Mouse (Mus musculus) bone marrow macrophage, adult 2 months (primary cell): ENCODE data around the gene Gm5134. TPM values are rescaled to one million over a fixed set of nuclear protein-coding genes. Genes with fewer than 3 reads are reported as not detected.

Experiments
- H3K27ac ChIP-seq: 2 replicates; pipeline ENCODE4 v1.5.1; 2012; ENCODE audit warnings: low read depth, low read length; ENCODE audit not compliant: insufficient read depth
- H3K4me1 ChIP-seq: 2 replicates; pipeline ENCODE4 v1.6.1; 2012; ENCODE audit warnings: low read length; ENCODE audit not compliant: control insufficient read depth, insufficient read depth
- H3K4me3 ChIP-seq: 2 replicates; pipeline ENCODE4 v1.5.1; 2012; ENCODE audit warnings: mild to moderate bottlenecking, low read length, moderate library complexity; ENCODE audit not compliant: insufficient read depth
- CTCF ChIP-seq: IDR thresholded peaks from 2 replicates; pipeline ENCODE4 v1.5.1; 2012; ENCODE audit warnings: low read depth, mild to moderate bottlenecking, low read length, moderate library complexity
- POLR2A ChIP-seq: IDR thresholded peaks from 2 replicates; pipeline ENCODE4 v1.6.1; 2012; ENCODE audit warnings: mild to moderate bottlenecking, low read depth, low read length, borderline replicate concordance
- polyA plus RNA-seq: library from polyadenylated mRNA; stranded (reverse); fragments of >200 nt; gene quantifications from 2 replicates; pipeline ENCODE4 v1.2.4, GENCODE M21; 2012; ENCODE audit not compliant: missing spikeins, insufficient read depth, insufficient read length

Gene Gm5134
- polyA plus RNA-seq, 1 experiment = 0.55 TPM

DNA sequence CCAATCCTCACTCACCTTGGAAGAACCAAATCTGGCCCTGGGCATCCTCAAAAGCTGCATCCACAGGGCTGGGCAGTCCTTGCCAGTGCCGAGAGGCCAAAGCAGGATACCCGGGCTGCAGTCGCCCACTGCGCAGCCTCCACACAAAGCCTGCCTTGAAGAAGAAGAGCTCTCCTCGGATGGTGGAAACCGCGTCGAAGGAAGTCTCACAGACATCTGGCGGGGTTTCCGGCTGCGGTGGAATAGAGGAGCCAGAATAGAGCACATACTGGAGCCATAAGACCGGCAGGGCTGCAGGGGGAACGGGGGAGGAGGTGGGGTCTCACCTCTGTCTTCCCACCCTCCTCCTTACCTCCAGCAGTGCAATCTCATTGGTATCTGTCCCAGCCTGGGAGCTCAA, 27.9 kb upstream of the Gm5134 start:
- no peak overlapping the region for H3K27ac ChIP-seq
- no peak overlapping the region for H3K4me3 ChIP-seq
- H3K4me1 ChIP-seq = no peaks in the 10 kb centered on the region; the same call in 1 of the 2 replicates
- TF ChIP-seq POLR2A (no peak), CTCF (no peak)

DNA sequence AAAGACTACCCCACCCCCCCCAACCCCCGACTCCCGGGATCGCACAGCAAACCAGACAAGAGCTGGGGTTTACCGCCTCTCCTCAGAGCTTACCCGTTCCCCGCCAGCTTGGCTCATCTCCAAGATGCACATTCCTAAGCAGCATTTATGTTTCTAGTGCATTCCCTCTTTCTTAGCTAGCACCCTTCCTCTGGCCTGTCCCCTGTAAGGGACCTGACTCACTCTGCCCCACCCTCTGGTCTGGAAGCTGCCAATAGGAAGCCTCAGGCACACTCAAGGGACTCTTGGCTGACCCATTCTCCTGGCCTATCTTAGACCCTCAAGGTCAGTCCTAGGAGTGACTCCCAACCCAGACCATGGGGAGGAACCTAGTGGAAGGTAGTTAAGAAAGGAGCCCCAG, 24.0 kb upstream of the Gm5134 start:
- no peak for TF ChIP-seq POLR2A
- TF ChIP-seq CTCF = no peak
- Histone ChIP-seq H3K4me1 (peaks cover 2% of the 10 kb centered on the region; the same call in 1 of the 2 replicates), H3K27ac (no peak overlapping the region), H3K4me3 (no peak overlapping the region)

DNA sequence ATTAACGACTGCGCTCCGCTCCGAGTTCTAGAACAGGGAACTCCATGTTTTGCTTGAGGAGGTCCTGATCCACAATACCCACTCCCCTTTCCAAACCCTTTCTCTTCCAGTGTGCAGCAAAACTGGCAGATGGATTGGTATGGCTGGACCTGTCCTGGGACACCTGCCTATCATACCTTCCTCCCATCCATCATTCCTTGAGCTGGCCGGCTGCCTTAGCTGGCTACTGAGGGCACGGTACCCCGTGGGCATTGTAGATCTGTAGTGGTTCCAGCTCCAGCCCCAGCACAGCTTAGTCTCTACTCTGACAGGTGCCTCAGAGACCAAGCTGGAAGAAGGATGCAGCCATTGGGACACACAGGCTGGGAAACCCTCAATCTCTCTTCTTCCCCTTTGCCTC, 23.0 kb upstream of the Gm5134 start:
- TF ChIP-seq CTCF = no peak
- no peak for TF ChIP-seq POLR2A
- H3K4me1 ChIP-seq = peaks cover 4% of the 10 kb centered on the region

DNA sequence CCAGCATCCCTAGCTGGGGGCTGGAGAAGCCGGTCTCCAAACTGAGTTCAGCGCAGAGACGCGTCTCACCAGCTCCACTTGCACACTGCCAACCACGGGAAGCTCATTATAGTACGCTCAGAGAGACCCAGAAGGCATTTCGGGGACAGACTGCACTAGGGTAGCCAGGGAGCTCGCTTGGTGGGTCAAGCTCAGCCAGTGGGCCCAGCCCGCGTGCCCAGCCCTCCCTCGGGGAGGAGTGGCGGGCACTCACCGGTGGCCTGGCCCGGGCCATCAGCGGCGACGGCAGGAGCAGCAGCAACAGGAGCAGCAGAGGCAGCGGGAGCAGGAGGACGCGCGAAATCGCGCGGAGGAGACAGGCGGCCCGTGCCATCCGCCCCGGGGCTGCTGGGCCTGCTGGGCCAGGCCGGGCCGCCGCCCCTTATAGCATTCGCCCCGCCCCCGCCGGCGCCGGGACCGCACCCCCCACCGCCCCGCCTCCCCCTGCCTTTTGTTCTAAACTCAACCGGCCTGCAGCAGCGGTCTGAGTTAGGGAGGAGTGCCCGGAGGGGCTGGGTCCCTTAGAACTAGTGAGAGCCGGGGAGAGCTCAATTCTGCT, 22.1 kb upstream of the Gm5134 start:
- Histone ChIP-seq H3K27ac (no peak overlapping the region), H3K4me1 (peaks cover 4% of the 10 kb centered on the region), H3K4me3 (peak overlapping the region; percentile 57)
- no peak for TF ChIP-seq CTCF
- TF ChIP-seq POLR2A = no peak

More for the DNA sequence above, 23.0 kb upstream of the Gm5134 start:
- Histone ChIP-seq H3K4me3 (no peak overlapping the region), H3K27ac (no peak overlapping the region)

DNA sequence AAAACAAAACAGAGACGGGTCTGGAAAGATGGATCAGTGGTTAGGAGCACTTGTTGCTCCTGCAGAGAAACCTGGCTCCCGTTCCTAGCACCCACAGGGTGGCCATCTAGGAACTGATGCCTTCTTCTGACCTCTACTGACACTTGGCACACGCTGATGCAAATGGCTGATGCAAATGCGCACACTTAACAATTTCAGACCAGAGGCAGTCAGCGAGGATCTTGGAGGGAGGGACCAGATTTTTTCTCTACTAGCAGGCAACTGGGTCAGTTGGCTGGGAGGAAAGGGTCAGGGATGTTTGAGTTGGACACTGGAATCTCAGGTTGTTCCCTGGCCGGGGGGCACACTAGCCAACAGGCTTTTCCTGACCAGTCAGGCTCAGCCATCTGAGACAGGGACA, 21.4 kb upstream of the Gm5134 start, which contains the start of gene Chchd10:
Chchd10 (plus strand) TSS at position 240 of the 400 bp plus-strand sequence.
- Histone ChIP-seq H3K4me3 (peak within 1 kb of the TSS; percentile 57), H3K27ac (no peak within 1 kb of the TSS), H3K4me1 (peaks cover 4% of the 10 kb centered on the region)
- TF ChIP-seq CTCF (no peak), POLR2A (no peak)

DNA sequence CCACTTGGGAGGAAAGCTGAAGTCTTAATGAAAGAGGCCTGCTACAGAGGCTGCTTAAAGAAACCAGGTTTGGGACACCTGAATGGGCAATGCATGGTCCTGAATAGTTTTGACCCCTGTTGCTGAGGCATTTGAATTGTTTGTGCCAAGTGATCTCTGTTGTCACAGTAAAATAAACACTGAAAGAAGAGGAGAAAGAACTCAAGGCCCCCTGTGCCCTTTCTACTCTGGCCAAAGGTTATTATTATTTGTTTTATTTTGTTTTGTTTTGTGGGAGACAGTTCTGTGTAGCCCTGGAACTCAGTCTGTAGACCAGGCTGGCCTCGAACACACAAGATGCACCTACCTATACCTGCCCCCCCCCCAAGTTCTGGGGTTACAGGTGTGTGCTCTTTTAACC, 19.3 kb upstream of the Gm5134 start:
- TF ChIP-seq CTCF = no peak
- TF ChIP-seq POLR2A = no peak
- peaks cover 4% of the 10 kb centered on the region for H3K4me1 ChIP-seq
- H3K4me3 ChIP-seq = peak overlapping the region; percentile 82; the same call in 1 of the 2 replicates
- H3K27ac ChIP-seq = no peak overlapping the region

DNA sequence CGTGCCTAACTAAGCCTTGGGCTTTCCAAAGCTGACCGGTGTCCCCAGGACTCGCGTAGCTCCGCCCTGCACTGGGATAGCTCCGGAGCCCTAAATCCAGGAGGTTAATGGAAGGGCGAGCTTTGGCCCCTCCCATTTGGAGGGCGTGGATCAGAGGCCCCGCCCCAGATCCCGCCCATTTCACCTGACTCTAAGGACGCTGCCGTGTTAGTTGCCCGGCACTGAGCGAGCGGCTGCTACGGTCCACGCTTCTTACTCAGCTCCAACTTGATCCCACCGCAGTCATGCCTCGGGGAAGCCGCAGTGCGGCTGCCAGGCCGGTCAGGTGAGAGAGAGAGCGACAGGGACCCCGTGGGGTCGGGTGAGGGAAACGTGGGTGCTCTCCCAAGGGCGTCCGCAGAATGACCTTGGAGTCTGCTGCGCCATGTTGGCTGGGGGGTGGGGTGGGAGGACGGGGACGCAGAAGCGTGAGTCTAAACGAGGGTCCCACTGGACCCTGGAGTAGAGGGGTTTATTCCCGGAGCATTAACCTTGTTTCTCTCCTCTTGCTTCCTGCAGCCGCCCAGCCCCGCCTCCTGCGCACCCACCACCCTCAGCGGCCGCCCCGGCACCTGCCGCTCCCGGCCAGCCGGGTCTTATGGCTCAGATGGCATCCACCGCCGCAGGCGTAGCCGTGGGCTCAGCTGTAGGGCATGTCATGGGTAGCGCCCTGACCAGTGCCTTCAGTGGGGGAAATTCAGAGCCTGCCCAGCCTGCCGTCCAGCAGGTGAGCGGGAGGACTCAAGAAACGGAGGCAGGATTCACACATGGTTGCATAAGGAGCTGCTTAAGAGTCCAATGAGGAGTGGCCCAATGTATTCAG, 18.4 kb upstream of the Gm5134 start, which contains the start of gene Mmp11:
Mmp11 (minus strand) TSS at position 817 of the 862 bp plus-strand sequence.
- no peak for TF ChIP-seq CTCF
- no peak for TF ChIP-seq POLR2A
- H3K4me3 ChIP-seq = peak within 1 kb of the TSS; percentile 82
- no peak within 1 kb of the TSS for H3K27ac ChIP-seq
- peaks cover 4% of the 10 kb centered on the region for H3K4me1 ChIP-seq

DNA sequence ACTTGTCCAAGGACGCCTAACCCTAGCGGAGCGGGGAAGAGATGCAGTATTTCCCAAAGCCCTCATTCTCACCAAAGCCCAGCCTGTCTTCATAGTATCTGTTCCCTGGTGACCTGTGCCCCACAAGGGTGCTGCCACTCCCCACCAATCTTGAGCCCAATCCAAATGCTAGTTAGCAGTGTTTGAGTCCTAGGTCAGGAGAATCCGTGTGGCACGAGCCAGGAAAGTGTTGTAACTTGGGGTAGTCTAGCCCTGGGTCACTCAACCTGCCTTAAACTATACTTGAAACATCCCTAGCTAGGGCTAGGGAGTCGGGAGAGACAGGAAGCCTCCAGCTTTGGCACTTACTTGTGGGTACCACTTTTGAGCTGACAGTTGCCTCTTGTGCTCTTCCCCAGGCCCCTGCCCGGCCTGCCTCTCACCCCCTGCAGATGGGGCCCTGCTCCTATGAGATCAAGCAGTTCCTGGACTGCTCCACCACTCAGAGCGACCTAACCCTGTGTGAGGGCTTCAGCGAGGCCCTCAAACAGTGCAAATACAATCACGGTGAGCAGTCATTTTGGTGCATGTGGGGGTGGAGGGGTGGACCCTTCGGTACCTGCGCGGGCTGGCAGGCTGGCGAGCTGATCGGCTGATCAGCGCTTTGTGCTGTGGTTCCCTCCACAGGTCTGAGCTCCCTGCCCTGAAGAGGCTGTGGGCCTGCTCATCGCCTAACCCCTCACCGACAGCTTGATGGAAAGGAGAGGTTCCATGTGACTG, 17.2 kb upstream of the Gm5134 start:
- Histone ChIP-seq H3K4me1 (peaks cover 4% of the 10 kb centered on the region), H3K4me3 (no peak overlapping the region), H3K27ac (no peak overlapping the region)
- TF ChIP-seq CTCF (no peak), POLR2A (no peak)

DNA sequence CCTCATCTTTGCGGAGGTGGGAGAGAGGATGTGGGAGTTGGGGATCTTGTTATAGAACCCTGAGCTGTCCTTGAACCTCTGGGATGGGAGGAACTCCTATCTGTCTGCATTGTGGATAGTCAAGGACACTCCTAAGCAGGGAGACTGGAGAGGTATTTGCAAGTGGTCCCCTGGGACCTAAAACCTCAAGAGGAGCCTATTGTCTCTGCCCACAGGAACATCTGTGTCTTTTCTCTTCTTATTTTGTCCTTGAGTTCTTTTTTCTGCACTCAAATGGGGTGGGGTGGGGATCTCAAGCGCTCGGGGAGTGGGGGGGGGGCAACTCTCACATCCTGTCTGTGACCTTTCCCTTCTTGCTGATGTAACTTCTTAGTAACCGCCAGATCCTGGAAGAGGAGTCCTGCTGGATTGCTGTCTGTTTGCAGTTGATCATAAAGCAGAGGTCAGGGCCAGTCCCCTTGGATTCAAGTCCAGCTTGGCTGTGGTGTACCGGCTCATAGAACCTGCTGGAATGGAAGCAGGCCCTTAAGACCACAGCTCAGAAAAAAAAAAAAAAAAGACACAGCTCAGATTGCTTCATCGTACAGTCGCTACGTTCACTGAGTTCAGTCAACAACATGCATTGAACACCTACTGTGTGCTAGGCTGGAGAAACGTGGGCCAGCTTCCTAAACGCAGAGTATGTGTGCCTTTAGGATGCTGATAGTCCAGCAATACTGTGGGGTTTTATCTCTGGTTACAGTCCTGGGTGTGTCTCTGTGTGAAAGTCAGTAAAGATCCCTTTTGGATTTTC, 16.3 kb upstream of the Gm5134 start:
- Histone ChIP-seq H3K4me1 (peaks cover 4% of the 10 kb centered on the region), H3K4me3 (no peak overlapping the region), H3K27ac (no peak overlapping the region)
- TF ChIP-seq CTCF (no peak), POLR2A (no peak)
